Mouse (Mus musculus): Measurements from ENCODE around the gene Shroom3.

Gene Shroom3

DNA sequence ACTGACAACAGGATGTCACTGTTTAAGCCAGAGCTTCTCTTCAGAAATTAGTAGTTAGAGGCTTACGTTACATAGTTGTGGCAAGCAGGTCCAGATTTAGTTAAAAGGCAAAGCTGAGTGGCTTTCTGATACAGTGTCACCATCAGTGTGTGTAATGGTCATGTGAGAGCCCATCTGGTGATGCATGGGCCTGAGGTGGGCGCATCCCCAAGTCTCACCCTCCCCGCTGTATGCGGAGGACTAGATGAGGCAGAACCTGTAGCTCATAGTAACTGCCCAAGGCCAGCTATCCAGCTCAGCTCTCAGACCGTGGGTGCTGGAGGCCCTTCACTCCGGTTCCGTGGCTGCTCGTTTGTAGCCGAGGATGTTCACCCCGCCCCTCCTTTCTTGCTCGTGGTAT, 278.1 kb downstream of the Shroom3 start:
- no peak for DNase-seq (ENCODE audit: extremely low read depth, low read depth)

DNA sequence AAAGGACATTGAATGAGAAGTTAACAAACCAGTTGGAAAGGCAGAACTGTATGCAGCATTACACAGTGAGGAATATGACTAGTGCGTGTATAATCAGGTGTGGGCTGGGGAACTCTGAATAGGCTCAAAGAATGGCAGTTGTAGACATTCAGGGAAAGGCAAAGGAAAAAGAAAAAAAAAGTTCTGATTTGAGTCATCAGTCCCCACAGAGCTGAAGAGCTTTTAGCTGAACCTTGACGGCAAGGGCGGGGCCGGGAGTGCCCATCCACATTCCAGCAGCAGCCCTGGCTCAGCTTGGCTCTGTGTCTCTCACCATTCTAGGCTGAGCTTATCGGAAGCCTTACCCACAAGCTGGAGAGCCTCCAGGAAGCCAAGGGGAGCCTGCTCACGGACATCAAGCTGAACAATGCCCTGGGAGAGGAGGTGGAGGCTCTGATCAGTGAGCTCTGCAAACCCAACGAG, 278.6 kb downstream of the Shroom3 start:
- DNase-seq (ENCODE audit: extremely low read depth, low read depth), result no peak

DNA sequence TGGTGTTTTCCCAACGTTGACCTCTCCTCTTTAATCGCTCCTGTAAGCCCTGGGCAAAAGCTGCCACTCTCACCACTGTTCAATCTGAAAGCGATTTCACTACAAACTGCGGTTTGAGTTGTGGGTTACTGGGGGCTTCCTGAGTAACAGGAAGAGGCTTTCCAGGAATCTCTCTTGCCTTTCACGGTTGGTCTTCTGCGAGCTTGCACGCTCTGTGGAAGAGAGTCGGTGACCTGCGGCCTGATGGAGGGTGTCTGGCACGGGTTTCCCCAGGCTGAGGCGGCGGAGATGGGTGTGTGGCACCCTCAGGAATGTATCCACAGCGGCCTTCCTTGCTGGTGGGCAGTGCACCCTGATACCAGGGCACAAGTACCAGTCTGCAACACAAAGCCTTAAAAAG, 281.5 kb downstream of the Shroom3 start:
- no peak for DNase-seq (ENCODE audit: extremely low read depth, low read depth)

DNA sequence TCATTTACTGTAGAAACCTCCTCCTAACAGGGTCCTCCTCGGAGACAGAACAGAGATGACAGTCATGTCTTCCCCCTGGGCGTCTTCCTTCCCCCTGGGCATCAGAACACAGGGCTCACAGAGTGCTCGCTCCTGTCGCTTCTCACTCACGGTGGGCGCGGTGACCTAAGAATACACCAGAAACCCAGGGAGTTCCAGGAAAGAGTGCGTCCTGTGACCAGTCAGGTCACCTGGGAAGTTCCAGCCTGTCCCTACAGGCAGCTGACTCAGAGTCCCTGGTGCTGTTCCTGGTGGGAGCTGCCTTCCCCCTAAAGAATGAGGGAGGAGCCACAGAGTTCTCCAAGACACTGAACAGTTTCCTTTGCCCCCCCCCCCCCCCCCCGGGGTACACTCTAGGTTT, 283.9 kb downstream of the Shroom3 start:
- no peak for DNase-seq (ENCODE audit: extremely low read depth, low read depth)

DNA sequence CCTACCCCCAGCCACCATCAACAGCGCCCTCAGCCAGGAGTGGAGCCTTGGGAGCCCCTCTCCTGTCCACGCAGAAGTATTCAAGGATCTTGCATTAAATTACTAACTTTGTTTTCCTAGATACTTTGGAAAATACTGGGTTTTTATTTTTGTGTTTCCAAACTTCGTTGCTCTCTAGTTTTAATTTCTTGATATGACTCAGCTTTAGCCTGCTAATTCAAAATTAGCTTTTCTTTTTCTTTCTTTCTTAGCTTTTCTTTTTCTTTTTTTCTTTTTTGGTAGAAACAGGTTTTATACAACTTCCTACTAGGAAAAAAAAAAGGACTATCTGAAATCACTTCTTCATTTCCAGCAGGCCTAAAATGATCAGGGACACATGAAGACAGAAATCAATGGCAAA, 284.7 kb downstream of the Shroom3 start:
- no peak for DNase-seq (ENCODE audit: extremely low read depth, low read depth)

DNA sequence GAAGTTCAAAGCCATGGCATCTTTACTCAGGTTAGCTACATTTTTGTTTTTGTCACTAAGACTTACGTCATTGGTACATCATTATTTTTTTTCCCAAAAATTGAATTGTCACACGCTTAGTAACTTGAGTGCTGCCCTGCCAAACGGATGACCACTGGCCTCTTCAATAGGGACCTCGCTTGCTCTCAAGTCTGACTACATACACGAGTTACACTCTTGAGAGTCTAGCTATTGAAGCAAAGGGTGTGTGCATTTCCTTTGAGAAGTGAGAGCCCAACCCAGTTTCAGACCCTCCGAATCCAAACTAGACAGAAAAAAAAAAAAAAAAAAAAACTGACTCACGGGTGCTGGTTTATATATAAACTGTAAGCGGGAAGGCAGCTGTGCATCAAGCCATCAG, 286.2 kb downstream of the Shroom3 start:
- no peak for DNase-seq (ENCODE audit: extremely low read depth, low read depth)

DNA sequence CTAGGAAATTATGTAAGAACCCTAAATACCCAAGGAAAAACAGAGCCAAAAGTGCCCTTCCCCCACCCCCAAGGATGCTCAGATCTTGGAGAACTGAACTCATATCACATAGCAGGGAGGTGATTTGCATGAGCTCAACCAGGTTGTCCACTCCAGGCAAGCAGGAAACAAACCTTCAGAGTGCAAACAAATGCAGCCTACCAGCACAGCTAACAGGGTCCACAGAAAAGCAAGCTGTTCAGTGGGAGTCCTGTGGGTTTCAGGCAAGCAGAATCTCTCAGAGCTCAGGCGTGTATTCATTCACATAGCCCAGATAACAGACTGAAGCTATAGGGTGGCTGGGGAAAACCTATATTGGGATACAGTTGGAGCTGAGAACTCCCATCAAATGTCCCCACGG, 286.7 kb downstream of the Shroom3 start:
- DNase-seq (ENCODE audit: extremely low read depth, low read depth), result no peak

DNA sequence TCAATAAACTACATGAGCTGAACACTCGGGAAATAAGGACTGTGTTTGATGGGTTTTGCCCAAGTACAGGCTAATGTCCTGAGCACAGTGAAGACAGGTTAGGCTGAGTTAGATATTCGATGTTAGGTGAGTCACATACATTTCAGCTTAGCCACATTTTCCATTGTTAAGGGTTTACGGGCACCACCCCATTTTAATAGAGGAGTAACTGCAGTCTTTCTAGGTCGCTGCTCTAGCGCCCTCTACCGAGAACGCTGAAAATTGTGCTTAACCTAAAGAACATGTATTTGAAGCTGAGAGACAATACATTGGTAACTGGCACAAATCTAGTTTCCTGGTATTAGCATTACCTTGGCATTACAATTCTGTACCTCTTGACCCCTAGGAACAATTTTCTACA, 287.2 kb downstream of the Shroom3 start:
- DNase-seq (ENCODE audit: extremely low read depth, low read depth), result peak; percentile 39

DNA sequence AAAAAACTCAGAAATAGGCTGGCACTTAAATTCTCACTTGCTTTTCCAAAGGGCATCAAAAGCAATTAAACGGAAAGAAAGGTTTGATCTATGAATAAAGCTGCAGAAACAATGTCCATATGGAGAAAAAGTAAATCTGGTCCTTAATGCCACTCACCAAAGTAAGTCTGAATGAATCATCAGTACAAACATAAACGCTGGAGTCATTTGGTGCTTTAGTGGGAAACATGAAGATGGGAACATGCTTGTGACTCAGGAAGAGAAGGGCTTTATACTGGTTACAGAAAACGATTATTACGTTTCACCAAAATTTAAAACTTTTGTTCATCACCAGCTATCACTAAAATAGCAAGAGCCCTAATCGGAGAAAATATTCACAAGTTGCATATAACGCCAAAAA, 297.2 kb downstream of the Shroom3 start:
- no peak for DNase-seq (ENCODE audit: extremely low read depth, low read depth)

DNA sequence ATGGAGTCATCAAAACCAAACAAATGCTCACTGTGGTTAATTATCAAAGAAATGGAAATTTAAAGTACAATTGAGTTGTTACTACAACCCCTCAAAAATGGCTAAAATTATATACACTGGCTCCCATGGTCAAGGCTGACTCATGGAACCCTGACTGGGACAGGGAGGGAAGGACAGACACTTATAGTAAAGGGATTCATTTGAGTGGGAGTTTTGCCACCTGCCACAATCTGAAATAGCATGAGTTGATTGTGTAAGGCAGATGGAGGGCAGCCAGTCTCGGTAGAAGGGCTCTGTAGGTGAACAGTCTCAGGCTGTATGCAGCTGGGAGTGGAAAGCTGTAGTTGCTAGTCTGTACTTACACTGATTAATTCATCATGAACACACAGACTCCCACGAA, 297.6 kb downstream of the Shroom3 start:
- DNase-seq (ENCODE audit: extremely low read depth, low read depth), result no peak

DNA sequence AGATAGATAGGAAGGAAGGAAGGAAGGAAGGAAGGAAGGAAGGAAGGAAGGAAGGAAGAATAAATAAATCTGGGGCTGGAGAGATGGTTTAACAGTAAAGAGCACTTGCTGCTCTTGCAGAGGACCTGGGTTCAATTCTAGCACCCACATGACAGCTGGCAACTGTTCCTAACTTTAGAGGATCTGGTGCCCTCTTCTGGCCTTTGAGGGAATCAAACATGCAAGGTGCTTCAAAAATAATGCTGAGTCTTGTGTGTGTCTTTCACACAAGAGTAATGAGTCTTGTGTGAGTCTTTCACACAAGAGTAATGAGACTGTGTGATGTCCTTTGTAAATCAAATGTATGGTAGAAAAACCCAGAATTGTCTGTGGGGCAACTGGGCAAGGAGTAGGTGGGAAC, 299.4 kb downstream of the Shroom3 start:
- no peak for DNase-seq (ENCODE audit: extremely low read depth, low read depth)

DNA sequence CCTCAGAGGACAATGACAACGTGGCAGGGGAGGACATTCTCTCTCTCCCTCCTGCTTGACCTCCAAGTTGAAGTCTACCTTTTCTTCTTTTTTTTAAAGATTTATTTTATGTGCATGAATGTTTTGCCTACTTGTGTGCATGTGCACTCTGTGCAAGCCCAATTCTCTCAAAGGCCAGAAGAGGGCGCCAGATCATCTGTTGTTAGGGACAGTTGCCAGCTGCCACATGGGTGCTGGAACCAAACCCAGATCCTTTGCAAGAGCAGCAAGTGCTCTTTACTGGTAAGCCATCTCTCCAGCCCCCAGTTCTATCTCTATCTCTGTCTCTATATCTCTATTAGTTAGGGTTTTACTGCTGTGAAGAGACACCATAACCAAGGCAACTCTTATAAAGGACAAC, 300.7 kb downstream of the Shroom3 start:
- no peak for DNase-seq (ENCODE audit: extremely low read depth, low read depth)

DNA sequence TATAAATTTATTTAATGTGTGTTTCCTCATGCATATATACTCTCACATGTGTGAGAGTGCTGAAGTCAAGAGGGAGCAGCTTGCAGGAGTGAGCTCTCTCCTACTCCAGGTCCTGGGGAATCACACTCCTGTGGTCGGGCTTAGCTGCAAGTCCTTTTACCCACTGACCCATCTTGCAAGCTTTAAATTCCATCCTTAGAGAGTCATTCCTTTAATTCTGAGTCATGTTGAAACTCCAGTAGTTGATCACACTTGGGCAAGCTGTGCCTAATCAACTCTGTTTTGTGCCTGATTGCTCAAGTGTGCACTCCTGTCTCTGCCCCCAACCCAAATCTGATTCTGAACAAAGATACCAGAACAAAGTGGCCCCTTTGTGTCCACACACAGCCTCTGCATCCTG, 301.5 kb downstream of the Shroom3 start:
- no peak for DNase-seq (ENCODE audit: extremely low read depth, low read depth)

DNA sequence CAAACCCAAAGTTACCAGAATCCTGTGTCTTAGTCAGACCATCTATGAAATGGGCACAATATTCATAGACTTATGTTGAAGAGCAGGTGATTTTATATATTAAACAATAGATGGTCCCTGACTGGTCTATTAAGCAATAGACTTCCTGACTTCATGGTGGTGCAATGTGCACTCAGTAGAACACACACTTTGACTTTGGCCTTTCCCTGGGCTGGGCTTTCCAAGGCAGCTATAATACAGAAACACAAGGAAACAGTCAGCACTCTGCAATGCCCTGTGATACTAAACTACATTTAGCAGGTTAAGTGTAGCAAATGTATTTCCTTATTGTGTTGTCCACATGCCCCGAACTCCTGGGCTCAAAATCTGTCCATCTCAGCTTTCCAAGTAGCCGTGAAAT, 302.2 kb downstream of the Shroom3 start:
- DNase-seq (ENCODE audit: extremely low read depth, low read depth), result no peak

DNA sequence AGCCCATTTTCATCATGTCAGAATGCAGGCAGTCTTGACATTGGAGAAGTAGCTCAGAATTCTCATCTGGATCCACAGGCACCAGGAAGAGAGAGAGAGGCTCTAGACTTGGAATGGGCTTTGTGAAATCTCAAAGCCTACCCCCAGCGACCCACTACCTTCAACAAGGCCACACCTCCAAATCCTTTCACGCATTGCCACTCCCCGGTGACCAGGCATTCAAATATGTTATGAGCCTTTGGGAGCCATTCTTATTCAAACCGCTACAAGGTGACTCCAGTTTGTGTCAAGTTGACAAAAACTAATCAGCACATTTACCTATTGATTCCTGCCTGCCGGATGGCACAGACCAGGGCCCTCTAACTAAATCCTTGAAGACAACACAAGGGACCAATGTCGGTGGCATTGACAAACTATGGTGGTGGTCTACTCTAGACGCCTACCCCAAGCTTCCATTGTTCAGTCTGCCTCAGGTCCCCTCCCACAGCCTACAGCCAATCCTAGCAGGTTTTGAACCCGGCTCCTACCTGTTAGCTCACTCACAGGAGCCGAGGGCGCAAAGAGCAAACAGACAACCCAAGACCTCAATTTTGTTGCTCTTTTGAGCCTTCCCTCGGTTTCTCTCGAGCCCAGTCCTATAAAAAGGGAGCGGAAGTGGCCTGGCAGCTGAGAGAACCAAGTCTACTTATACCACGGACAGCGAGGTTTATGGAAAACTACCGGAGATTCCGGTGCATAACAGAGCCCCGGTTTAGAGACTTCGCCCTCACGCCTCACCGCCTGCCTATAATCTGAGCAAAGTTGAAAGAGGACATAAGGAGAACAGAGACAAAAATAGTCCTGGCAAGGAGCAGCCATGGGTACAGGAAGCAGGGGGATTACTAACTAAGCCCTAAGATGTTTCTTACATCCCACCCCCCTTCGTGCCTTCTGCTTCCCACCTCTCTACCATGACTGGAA, 303.7 kb downstream of the Shroom3 start:
- no peak for DNase-seq (ENCODE audit: extremely low read depth, low read depth)

DNA sequence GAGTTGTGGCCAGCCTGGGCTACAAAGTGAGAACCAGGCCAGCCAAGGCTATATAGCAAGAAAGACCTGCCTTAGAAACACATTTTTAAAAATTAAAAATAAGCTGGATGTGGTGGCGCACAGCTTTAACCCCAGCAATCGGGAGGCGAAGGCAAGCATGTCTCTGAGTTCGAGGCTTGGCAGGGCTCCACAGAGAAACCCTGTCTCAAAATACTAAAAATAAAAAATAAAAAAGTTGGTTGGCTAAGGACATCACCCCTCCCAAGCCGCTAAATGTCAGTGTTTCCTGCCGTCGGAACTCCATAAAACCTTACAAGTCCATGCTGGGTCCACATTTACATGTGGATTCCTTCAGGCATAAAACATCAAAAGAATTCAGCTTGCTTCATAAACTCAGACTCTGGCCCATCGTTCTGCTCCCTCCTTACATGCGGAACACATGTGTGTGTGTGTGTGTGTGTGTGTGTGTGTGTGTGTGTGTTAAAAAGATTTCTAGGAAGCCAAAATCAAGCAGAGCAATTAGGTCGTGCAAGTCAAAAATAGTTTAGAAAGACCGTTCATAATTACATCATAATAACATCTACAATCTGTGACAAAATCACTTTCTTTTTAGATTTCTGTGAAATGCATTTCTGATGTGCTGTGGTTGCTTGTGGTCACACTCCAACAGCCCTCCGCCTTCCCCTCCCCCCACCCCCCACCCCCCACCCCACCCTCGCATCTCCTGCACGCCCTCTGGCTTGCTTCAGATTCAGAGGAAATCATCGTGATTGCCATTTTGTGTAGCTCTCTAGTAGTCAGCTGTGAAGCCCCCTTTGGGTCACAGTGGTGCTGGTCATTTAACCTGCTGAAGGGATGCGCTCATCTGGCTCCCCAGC, 304.9 kb downstream of the Shroom3 start:
- DNase-seq (ENCODE audit: extremely low read depth, low read depth), result no peak

DNA sequence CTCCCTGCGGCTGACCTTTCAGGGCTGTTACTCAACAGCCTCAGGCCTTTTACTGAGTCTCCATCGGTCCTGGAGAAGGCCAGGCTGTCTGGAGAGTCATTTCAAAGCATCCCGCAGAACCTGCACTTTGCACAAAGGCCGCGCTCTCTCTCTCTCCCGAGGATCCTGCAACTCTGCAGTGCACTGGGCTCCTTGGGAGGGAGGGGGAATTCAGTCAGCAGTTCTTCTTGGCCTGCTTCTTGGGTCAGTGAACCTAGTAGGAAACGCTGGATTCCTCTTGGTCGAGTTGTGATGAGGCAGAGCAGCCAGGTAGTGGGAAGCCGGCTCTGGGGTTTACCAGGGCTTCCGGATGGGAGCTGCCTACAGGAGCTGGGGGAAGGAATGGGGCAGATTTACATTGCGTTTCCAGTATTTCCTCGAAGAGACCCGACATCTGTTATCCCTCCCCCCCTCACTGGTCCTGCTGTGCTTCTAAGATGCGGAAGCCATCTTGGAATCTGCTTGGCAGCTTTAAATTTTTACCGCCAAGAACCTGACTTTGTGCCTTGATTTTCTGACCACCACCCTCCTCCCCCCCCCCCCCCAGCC, 305.6 kb downstream of the Shroom3 start:
- DNase-seq (ENCODE audit: extremely low read depth, low read depth), result no peak

DNA sequence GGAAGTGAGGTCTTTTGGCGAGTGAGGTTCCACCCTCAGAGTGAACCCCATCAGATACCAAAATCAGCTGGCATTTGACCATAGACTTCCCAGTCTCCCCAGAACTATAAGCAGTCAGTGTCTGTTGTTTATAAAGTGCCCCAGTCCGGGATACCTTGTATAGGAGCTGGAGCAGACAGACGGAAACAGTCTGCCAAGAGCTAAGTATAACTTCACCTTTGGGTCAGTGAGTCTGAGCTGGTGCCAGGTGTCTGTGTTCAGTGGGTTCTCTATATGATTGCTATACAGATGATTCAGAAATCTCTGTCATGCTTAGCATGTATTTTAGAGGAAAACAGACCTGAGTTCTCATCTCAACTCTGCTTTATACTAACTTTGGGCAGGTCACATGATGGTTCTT, 308.9 kb downstream of the Shroom3 start:
- DNase-seq (ENCODE audit: extremely low read depth, low read depth), result no peak

DNA sequence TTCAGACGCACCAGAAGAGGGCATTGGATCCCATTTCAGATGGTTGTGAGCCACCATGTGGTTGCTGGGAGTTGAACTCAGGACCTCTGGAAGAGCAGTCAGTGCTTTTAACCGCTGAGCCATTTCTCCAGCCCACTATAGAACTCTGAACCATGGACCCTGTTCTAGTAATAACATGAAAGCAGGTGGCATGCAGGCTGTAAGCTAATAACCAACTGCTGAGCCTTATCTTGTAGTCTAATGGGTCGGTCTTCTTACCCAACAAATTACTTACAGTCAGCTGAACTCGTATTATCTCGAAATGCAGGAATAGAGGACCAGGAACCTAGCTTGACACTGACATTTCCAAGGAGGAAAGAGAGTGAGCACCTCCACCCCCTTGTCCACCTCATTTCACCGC, 311.1 kb downstream of the Shroom3 start:
- peak; percentile 78 for DNase-seq (ENCODE audit: extremely low read depth, low read depth)

DNA sequence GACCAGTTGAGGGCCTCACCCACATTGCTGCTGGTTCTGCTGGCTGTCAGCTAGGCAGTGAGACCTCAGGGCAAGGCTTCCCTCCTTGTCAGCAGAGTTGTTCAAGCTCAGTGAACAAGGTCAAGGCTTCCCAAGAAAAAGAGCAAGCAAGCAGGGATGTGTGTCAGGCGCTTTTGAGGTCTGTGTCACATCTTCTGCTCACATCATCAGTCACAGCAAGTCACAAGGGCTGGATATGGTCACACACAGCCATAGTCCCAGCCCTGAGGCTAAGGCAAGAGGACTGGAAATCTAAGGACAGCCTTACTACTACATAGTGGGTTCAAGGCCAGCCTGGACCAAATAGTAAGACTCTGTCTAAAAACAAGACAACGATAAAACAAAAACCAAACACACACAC, 311.6 kb downstream of the Shroom3 start:
- DNase-seq (ENCODE audit: extremely low read depth, low read depth), result no peak

DNA sequence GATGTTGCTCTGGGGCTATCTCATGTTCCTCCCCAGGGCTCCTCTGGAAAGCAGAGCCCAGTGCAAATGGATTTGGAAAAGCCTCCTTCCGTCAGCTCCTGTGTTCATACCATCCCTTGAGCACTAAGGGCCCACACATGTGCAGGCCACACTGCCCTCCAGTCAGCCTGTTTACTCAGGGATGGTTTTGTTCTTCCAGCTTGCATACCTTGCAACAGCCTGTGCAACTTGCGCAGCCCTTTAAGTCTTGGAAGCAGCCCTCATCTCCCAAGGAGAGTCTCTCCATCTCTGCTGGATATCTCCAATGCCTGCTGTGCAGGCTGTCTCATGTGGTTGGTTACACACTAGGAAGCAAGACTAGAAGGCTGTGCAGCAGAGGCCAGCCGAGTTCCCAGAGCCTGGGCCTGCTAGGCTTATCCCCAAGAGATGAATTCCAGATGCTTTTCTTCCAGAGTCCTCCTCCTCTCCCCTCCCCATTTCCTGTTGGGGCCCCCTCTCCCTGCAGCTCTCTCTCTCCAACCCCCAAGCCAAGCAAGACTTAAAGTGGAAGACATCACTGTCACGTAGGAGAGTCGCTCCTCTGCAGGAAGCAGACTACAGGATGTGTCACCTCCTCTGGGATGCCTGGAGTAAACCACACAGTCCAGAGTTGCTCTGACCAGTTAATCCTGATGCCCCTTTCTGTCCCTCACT, 314.3 kb downstream of the Shroom3 start:
- no peak for DNase-seq (ENCODE audit: extremely low read depth, low read depth)

Measured in MEL-GATA-1-ER (cell line).